Mouse (Mus musculus): Measurements from ENCODE around the gene Gm21992. TPM values are rescaled to one million over a fixed set of nuclear protein-coding genes. Genes with fewer than 3 reads are reported as not detected.
A peak's percentile ranks its signal among the peaks of the same experiment; 100 is the strongest.
"Not testable (repeated sequence)": the region's sequence is repeated elsewhere in the genome, so short reads cannot be mapped to it uniquely, and the experiment has no call there.

Gene Gm21992
- polyA plus RNA-seq, 1 experiment from 2014 or later = 21.5 TPM

DNA sequence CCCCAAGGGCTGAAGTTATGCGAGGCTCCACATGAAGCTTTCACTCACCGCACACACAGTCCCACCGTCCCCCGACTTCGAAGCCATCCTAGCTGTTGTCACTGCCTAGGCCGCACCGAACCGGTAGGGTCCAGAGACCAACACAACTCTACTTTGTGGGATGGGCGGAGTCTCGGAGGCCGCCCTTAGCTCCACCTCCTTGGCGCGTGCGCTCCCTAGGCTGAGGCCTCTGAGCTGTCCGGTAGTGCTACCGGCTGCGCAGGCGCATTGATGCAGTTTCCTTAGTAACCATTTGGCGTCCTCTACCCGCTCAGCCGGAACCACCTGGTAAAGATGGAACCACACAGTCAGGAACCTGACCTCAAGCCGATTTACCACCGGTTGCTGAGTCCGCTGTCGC, 27.7 kb upstream of the Gm21992 start, which contains the start of the genes Ccs and Ccdc87:
TSS of gene Ccs (minus strand) at position 184 of the 400 bp plus-strand sequence.
TSS of gene Ccdc87 (plus strand) at position 218 of the 400 bp plus-strand sequence.
- H3K9me3 ChIP-seq = no peaks in the 10 kb centered on the region
- 0 out of 2 replicates have a peak, but pooled peaks cover 3% of the 10 kb centered on the region for H3K36me3 ChIP-seq
- under 1% methylated on average over 25 of the region's 25 CpGs for WGBS
- peaks cover 41% of the 10 kb centered on the region for H3K27me3 ChIP-seq (replicated peaks)
- peaks cover 17% of the 10 kb centered on the region for H3K4me1 ChIP-seq
- H3K4me3 ChIP-seq = peak within 1 kb of the TSS; percentile 72
- H3K4me2 ChIP-seq = peak within 1 kb of the TSS; percentile 89
- peak within 1 kb of the TSS; percentile 90 for H3K9ac ChIP-seq
- H3K27ac ChIP-seq (replicated peaks) = peak within 1 kb of the TSS; percentile 43; the same call in 1 of the 2 replicates
- peak; percentile 95 for ATAC-seq (ENCODE audit: extremely low read depth, insufficient number of reproducible peaks, low FRiP score, low TSS enrichment)

DNA sequence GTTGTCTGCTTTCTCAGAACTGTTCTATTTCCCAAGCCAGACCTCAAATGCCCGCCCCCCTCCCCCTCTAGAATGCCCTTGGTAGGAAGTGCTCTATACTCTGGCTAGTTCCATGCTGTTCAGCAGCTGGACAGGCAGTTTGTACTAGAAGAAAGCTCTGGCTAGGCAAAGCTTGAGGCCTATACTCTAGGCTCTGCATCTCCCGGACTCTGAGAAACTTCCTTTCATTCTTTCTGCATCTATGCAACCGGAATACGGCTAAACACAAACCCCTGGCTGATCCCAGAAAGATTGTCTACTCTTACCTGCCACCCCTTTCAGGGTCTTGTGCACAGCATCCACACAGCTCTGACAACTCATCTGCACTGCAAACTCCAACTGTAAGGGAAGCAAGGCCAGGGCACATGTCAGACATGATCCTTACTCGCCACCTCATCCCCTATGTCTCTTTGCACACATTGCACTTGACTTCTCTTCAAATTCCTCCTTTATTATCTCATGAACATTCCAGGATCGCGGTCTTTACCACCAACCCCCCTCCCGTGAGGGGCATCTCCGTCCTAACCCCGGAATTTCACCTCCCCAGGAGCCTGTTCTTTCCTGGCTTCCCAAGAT, 27.2 kb upstream of the Gm21992 start:
- 25% methylated on average over 10 of the region's 10 CpGs for WGBS
- H3K4me2 ChIP-seq = peak overlapping the region; percentile 89
- peaks cover 17% of the 10 kb centered on the region for H3K4me1 ChIP-seq
- peak overlapping the region; percentile 43; the same call in 1 of the 2 replicates for H3K27ac ChIP-seq (replicated peaks)
- H3K36me3 ChIP-seq = 0 out of 2 replicates have a peak, but pooled peaks cover 3% of the 10 kb centered on the region
- no peak for ATAC-seq (ENCODE audit: extremely low read depth, insufficient number of reproducible peaks, low FRiP score, low TSS enrichment)
- H3K27me3 ChIP-seq (replicated peaks) = peaks cover 41% of the 10 kb centered on the region
- no peaks in the 10 kb centered on the region for H3K9me3 ChIP-seq
- peak overlapping the region; percentile 72 for H3K4me3 ChIP-seq
- H3K9ac ChIP-seq = peak overlapping the region; percentile 90

DNA sequence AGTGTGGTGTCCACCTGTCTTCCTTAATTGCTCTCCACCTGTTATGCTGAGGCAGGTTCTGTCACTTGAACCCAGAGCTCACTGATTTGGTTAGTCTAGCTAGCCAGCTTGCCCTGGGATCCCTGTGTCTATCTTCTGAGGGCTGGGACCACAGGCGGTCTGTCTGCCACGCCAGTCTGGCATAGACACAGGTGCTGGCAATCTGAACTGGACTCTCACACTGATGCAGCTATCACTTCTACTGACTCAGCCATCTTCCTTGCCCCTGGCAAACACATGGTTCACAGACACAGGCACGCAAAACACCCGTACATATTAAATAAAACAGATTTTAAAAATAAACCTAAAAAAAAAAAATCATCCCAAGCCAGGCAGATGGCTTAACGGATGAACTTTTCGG, 25.6 kb upstream of the Gm21992 start:
- H3K4me2 ChIP-seq = no peak overlapping the region
- 89% methylated on average over 6 of the region's 6 CpGs for WGBS
- peaks cover 15% of the 10 kb centered on the region for H3K36me3 ChIP-seq
- peaks cover 17% of the 10 kb centered on the region for H3K4me1 ChIP-seq
- H3K27me3 ChIP-seq (replicated peaks) = peaks cover 26% of the 10 kb centered on the region
- H3K9me3 ChIP-seq = no peaks in the 10 kb centered on the region
- no peak for ATAC-seq (ENCODE audit: extremely low read depth, insufficient number of reproducible peaks, low FRiP score, low TSS enrichment)
- H3K9ac ChIP-seq = no peak overlapping the region
- H3K27ac ChIP-seq (replicated peaks) = no peak overlapping the region
- no peak overlapping the region for H3K4me3 ChIP-seq

DNA sequence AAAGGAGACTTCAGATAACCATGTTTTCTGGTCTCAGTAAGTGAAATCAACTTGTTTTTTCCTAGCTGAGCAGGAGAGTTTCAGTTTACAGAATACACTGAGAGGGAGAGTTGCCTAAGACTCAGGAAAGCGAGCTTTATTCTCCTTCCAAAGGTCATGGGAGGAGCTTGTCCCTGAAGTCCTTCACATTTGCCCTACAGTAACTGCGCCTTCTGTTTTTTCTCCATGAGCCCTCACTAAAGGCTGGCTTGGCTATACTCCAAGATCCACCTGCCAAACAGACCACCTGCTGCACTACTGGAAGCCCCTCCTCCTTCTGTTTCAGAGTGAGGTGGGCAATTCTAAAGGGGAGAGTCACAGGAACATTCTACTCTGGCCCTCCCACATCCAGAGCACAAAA, 24.7 kb upstream of the Gm21992 start:
- ATAC-seq (ENCODE audit: extremely low read depth, insufficient number of reproducible peaks, low FRiP score, low TSS enrichment) = no peak
- Histone ChIP-seq H3K4me1 (peaks cover 17% of the 10 kb centered on the region), H3K9ac (no peak overlapping the region), H3K27me3 (replicated peaks) (peaks cover 17% of the 10 kb centered on the region), H3K4me2 (no peak overlapping the region), H3K36me3 (peaks cover 23% of the 10 kb centered on the region), H3K4me3 (no peak overlapping the region), H3K27ac (replicated peaks) (no peak overlapping the region), H3K9me3 (no peaks in the 10 kb centered on the region)
- WGBS = 87% methylated on average over 2 of the region's 2 CpGs

DNA sequence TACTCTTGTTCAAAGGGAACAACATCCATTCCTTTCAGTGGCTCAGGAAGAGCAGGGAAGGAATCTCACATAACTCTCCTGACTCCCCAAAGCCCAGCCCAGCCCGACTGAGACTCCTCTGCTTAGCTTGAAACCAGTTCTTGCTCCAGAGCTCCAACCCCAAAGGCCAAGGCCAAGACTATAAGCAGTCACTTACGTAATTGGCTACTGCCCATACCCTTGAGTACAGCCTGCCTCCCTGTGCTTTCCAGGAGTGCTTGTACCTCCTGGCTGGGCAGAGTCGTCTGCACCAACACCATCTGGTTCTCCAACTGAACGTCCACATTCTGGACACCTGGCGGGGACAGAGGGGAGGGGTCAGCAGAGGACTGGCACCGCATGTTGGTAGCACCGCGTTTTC, 22.6 kb upstream of the Gm21992 start:
- H3K27me3 ChIP-seq (replicated peaks) = no peaks in the 10 kb centered on the region
- H3K9ac ChIP-seq = no peak overlapping the region
- 78% methylated on average over 8 of the region's 8 CpGs for WGBS

DNA sequence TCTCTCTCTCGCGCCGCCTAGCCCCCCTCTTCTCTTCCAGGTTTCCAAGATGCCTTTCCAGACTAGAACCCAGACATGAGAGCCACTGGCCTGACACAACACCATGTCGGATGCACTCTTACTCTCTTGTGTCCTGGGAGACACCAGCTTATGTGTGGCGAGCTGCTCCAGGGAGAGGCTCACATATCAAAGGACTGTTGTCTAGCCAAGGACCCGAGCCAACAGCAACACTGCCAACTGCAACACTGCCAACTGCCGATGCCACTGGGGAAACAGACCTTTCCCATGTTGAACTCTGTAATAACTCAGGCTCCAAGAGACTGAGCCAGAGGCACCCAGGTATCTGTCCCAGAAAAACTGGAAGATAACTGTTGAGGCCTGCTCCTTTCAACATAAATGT, 17.7 kb upstream of the Gm21992 start:
- H3K36me3 ChIP-seq = peaks cover 69% of the 10 kb centered on the region
- ATAC-seq (ENCODE audit: extremely low read depth, insufficient number of reproducible peaks, low FRiP score, low TSS enrichment) = no peak
- no peaks in the 10 kb centered on the region for H3K9me3 ChIP-seq
- H3K9ac ChIP-seq = no peak overlapping the region
- WGBS = 58% methylated on average over 7 of the region's 7 CpGs
- no peaks in the 10 kb centered on the region for H3K4me1 ChIP-seq
- no peak overlapping the region for H3K4me3 ChIP-seq
- no peaks in the 10 kb centered on the region for H3K27me3 ChIP-seq (replicated peaks)
- no peak overlapping the region for H3K27ac ChIP-seq (replicated peaks)
- no peak overlapping the region for H3K4me2 ChIP-seq

More for the DNA sequence above, 22.6 kb upstream of the Gm21992 start:
- H3K4me3 ChIP-seq = no peak overlapping the region
- peaks cover 36% of the 10 kb centered on the region for H3K36me3 ChIP-seq
- H3K4me2 ChIP-seq = no peak overlapping the region
- no peaks in the 10 kb centered on the region for H3K9me3 ChIP-seq
- no peak for ATAC-seq (ENCODE audit: extremely low read depth, insufficient number of reproducible peaks, low FRiP score, low TSS enrichment)
- H3K27ac ChIP-seq (replicated peaks) = no peak overlapping the region
- peaks cover 11% of the 10 kb centered on the region for H3K4me1 ChIP-seq

DNA sequence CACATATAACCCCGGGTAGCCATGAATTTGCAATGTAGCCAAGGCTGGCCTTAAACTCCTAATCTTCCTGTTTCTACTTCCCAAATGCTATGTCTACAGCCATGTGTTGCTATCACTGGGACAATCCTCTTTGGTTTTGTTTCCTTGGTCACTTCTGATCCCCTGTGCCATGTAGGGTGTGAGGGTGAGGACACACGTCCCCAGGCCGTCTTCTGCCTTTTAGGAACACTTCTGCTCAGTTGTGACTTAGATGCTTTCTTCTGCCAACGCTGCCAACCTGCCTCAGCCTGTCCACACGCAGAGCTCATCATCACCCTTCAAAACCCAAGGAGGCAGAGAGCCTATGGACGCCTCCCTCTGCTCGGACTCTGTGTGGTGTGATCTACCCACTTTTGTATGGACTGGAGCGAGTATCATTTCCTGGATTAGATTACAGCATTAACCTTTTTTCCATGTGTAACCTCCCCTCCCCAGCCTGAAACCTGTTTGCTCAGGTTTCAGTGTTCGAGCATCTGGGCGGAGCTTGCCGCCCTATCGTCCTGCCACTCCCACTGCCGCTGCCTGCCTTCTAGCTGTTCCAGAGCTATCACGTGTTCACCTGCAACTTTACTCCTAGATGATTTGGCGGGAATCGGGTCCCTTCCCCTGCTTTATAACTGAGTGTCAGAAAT, 17.2 kb upstream of the Gm21992 start:
- no peak for ATAC-seq (ENCODE audit: extremely low read depth, insufficient number of reproducible peaks, low FRiP score, low TSS enrichment)
- no peak overlapping the region for H3K4me2 ChIP-seq
- WGBS = 52% methylated on average over 16 of the region's 16 CpGs

DNA sequence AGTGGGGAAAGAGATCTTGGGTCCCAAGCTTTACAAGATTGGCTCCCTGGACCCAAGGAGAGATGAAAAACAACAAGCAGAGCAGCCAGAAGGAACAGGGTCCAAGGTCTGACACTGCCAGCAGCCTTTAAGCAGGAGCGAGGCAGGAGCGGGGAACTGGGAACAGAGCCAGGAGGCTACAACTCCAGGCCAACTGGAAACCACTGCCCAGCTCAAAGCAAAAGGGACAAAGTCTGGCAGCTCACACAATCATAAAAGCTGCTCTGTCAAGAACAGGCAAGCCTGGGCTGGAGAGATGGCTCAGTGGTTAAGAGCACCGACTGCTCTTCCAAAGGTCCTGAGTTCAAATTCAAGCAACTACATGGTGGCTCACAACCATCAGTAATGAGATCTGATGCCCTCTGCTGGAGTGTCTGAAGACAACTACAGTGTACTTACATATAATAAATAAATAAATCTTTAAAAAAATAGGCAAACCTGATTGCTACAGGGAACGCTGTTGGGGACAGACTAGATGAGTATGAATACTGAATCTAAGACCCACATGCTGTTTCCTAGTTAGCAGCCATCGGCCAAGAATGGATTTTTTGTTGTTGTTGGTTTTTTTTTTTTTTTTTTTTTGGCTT, 9.4 kb upstream of the Gm21992 start:
- H3K27me3 ChIP-seq (replicated peaks) = no peaks in the 10 kb centered on the region
- no peaks in the 10 kb centered on the region for H3K9me3 ChIP-seq
- no peak overlapping the region for H3K27ac ChIP-seq (replicated peaks)
- peaks cover 18% of the 10 kb centered on the region for H3K36me3 ChIP-seq
- no peak overlapping the region for H3K4me3 ChIP-seq
- ATAC-seq (ENCODE audit: extremely low read depth, insufficient number of reproducible peaks, low FRiP score, low TSS enrichment) = no peak
- no peak overlapping the region for H3K4me2 ChIP-seq
- H3K9ac ChIP-seq = no peak overlapping the region
- WGBS = 60% methylated on average over 5 of the region's 5 CpGs
- H3K4me1 ChIP-seq = 0 out of 2 replicates have a peak, but pooled peaks cover 5% of the 10 kb centered on the region

More for the DNA sequence above, 17.2 kb upstream of the Gm21992 start:
- Histone ChIP-seq H3K9me3 (no peaks in the 10 kb centered on the region), H3K4me3 (no peak overlapping the region), H3K36me3 (peaks cover 71% of the 10 kb centered on the region), H3K9ac (no peak overlapping the region), H3K27me3 (replicated peaks) (no peaks in the 10 kb centered on the region), H3K4me1 (no peaks in the 10 kb centered on the region), H3K27ac (replicated peaks) (no peak overlapping the region)

DNA sequence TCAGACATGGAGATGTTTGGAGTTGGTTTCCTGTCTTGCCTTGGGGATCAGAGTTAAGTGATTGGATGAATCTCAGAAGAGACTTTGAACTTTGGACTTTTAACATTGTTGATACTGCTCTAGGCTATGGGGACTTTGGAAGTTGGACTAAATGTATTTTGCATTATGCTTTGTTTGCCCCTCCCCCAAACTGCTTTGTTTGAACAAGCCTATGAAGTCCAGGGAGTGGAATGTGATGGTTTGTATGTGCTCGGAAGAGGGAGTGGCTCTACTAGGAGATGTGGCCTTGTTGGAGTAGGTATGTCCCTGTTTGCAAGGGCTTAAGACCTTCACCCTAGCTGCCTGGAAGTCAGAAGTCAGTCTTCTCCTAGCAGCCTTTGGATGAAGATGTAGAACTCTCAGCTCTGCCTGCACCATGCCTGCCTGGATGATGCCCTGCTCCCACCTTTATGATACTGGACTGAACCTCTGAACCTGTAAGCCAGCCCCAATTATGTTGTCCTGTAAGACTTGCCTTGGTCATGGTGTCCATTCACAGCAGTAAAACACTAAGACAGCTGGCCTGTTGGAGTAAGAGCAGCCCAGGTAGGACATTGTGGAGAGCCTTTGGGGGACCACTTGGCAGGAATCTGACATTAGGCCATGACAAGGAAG, 5.9 kb upstream of the Gm21992 start:
- no peak overlapping the region for H3K4me2 ChIP-seq
- H3K4me1 ChIP-seq = 0 out of 2 replicates have a peak, but pooled peaks cover 6% of the 10 kb centered on the region
- WGBS = 60% methylated on average over 1 of the region's 1 CpGs
- H3K36me3 ChIP-seq = no peaks in the 10 kb centered on the region
- H3K9ac ChIP-seq = no peak overlapping the region
- no peaks in the 10 kb centered on the region for H3K9me3 ChIP-seq
- H3K27ac ChIP-seq (replicated peaks) = no peak overlapping the region
- no peaks in the 10 kb centered on the region for H3K27me3 ChIP-seq (replicated peaks)
- no peak for ATAC-seq (ENCODE audit: extremely low read depth, insufficient number of reproducible peaks, low FRiP score, low TSS enrichment)
- no peak overlapping the region for H3K4me3 ChIP-seq

DNA sequence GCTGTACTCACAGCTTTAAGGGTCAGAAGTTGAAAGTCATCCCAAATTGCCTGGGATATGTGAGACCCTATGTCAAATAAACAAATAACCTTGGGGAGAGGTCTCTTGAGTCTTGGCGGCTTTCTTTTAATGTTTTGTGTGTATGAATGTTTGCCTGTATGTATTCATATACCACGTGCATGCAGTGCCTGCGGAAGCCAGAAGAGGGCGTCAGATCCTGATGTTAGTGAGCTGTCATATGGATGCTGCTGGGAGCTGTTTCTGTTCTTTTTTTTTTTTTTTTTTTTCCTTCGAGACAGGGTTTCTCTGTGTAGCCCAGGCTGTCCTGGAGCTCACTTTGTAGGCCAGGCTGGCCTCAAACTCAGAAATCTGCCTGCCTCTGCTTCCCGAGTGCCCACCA, 1.6 kb upstream of the Gm21992 start:
- H3K9ac ChIP-seq = no peak overlapping the region
- WGBS = 73% methylated on average over 6 of the region's 6 CpGs
- no peak for ATAC-seq (ENCODE audit: extremely low read depth, insufficient number of reproducible peaks, low FRiP score, low TSS enrichment)
- H3K4me1 ChIP-seq = peaks cover 23% of the 10 kb centered on the region
- no peaks in the 10 kb centered on the region for H3K36me3 ChIP-seq
- no peaks in the 10 kb centered on the region for H3K27me3 ChIP-seq (replicated peaks)
- no peak overlapping the region for H3K27ac ChIP-seq (replicated peaks)
- H3K4me2 ChIP-seq = no peak overlapping the region
- H3K4me3 ChIP-seq = no peak overlapping the region
- H3K9me3 ChIP-seq = no peaks in the 10 kb centered on the region

DNA sequence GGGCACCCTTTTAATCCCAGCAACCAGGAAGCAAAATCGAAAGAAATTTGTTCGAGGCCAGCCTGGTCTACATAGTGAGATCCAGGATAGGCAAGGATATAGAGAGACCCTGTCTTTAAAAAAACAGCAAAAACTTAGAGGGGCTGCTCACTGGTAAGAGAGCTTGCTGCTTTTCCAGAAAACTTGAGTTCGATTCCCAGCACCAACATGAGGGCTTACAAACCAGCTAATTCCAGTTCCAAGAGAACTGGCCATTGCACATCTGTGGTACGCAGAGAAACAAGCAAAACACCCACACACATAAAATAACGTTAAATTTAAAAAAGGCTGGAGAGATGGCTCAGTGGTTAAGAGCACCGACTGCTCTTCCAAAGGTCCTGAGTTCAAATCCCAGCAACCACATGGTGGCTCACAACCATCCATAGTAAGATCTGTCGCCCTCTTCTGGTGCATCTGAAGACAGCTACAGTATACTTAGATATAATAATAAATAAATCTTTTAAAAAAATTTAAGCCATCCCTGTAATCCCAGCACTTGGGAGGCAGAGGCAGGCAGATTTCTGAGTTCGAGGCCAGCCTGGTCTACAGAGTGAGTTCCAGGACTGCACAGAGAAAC, 1.0 kb upstream of the Gm21992 start:
- ATAC-seq (ENCODE audit: extremely low read depth, insufficient number of reproducible peaks, low FRiP score, low TSS enrichment); H3K9me3 ChIP-seq; H3K27me3 ChIP-seq (replicated peaks); H3K36me3 ChIP-seq: not testable (repeated sequence)
- Histone ChIP-seq H3K27ac (replicated peaks) (peak overlapping the region; percentile 96), H3K4me1 (peaks cover 28% of the 10 kb centered on the region), H3K4me3 (peak overlapping the region; percentile 94), H3K4me2 (peak overlapping the region; percentile 96), H3K9ac (peak overlapping the region; percentile 90)
- WGBS = 70% methylated on average over 8 of the region's 8 CpGs
